Mouse (Mus musculus): ENCODE measurements around the gene Sytl3.

GRCm38 (mm10) chr17:6741271-6741670, 82.4 kb downstream of the Sytl3 start:
- TF ChIP-seq CTCF (IDR thresholded peaks at IDR 0.05; ENCODE audit: low read depth) (no peak), EP300 (IDR thresholded peaks at IDR 0.05; ENCODE audit: low read depth) (no peak)
